Mouse (Mus musculus): ENCODE measurements around the gene Pecr.

GRCm38 (mm10) chr1:72242581-72243143, 41.5 kb downstream of the Pecr start:
- TF ChIP-seq POLR2A (IDR thresholded peaks at IDR 0.05; ENCODE audit: borderline replicate concordance, control insufficient read depth, low read depth, low read length) (no peak), CTCF (IDR thresholded peaks at IDR 0.05; ENCODE audit: control insufficient read depth, insufficient read depth, low read length) (no peak)
